In genomic region chr3:130180181-130180940, GRCm38 (mm10) we compare ENCODE assay signal across 8 mouse cellular contexts. TPM values are rescaled to one million over a fixed set of nuclear protein-coding genes. Genes with fewer than 3 reads are reported as not detected.
A peak's percentile ranks its signal among the peaks of the same experiment; 100 is the strongest.
DNase-seq lines count a peak whose midpoint lies in the region; ATAC-seq and TF ChIP-seq lines count a peak whose summit lies in the region.

No protein-coding gene starts in this region.

- H3K9ac ChIP-seq in embryonic facial prominence, embryonic 13.5 days, result peak overlapping the region; percentile 73

- H3K27me3 ChIP-seq in embryonic facial prominence, embryonic 13.5 days, result peaks cover 15% of the 10 kb centered on the region
- no peaks in the 10 kb centered on the region for H3K27me3 ChIP-seq in kidney, adult 2 months (replicated peaks; ENCODE audit: control insufficient read depth, insufficient read depth, low read length)
- H3K27me3 ChIP-seq in limb, embryonic 10.5 days (ENCODE audit: low read depth, poor library complexity, severe bottlenecking), result peaks cover 11% of the 10 kb centered on the region
- peaks cover 38% of the 10 kb centered on the region for H3K27me3 ChIP-seq in midbrain, embryonic 10.5 days (ENCODE audit: low read depth, poor library complexity, severe bottlenecking)
- H3K27me3 ChIP-seq in small intestine, adult 2 months (ENCODE audit: control insufficient read depth, insufficient read depth, low read length), result peaks cover 18% of the 10 kb centered on the region

- no peak for TF ChIP-seq CTCF in kidney, adult 2 months (conservative IDR thresholded peaks at IDR 0.05; ENCODE audit: insufficient read depth, insufficient read length, low read depth, low read length)
- no peak for TF ChIP-seq CTCF in small intestine, adult 2 months (IDR thresholded peaks at IDR 0.05; ENCODE audit: extremely low read depth, insufficient read length, insufficient replicate concordance, low read depth, low read length)

- no peaks in the 10 kb centered on the region for H3K9me3 ChIP-seq in embryonic facial prominence, embryonic 13.5 days
- H3K9me3 ChIP-seq in limb, embryonic 10.5 days (replicated peaks), result no peaks in the 10 kb centered on the region
- no peaks in the 10 kb centered on the region for H3K9me3 ChIP-seq in midbrain, embryonic 10.5 days (replicated peaks)

- peak overlapping the region; percentile 81 for H3K27ac ChIP-seq in embryonic facial prominence, embryonic 13.5 days
- no peak overlapping the region for H3K27ac ChIP-seq in kidney, adult 2 months (ENCODE audit: insufficient read depth, low read depth, low read length)
- peak overlapping the region; percentile 86 for H3K27ac ChIP-seq in limb, embryonic 10.5 days
- peak overlapping the region; percentile 83 for H3K27ac ChIP-seq in midbrain, embryonic 10.5 days (replicated peaks)
- H3K27ac ChIP-seq in small intestine, adult 2 months (ENCODE audit: insufficient read depth, low read depth, low read length), result no peak overlapping the region

- WGBS in embryonic facial prominence, embryonic 13.5 days, result under 1% methylated on average over 40 of the region's 40 CpGs
- under 1% methylated on average over 40 of the region's 40 CpGs for WGBS in kidney, adult 2 months
- under 1% methylated on average over 40 of the region's 40 CpGs for WGBS in limb, embryonic 10.5 days
- under 1% methylated on average over 40 of the region's 40 CpGs for WGBS in midbrain, embryonic 10.5 days
- WGBS in small intestine, adult 2 months, result under 1% methylated on average over 40 of the region's 40 CpGs

- peak overlapping the region; percentile 68 for H3K4me3 ChIP-seq in embryonic facial prominence, embryonic 13.5 days
- peak overlapping the region; percentile 51 for H3K4me3 ChIP-seq in kidney, adult 2 months (ENCODE audit: insufficient read depth, low read depth, low read length)
- peak overlapping the region; percentile 71 for H3K4me3 ChIP-seq in limb, embryonic 10.5 days
- H3K4me3 ChIP-seq in midbrain, embryonic 10.5 days, result peak overlapping the region; percentile 72
- peak overlapping the region; percentile 55 for H3K4me3 ChIP-seq in small intestine, adult 2 months (ENCODE audit: low read depth, low read length)

- H3K36me3 ChIP-seq in embryonic facial prominence, embryonic 13.5 days, result no peaks in the 10 kb centered on the region
- no peaks in the 10 kb centered on the region for H3K36me3 ChIP-seq in kidney, adult 2 months (ENCODE audit: control insufficient read depth, insufficient read depth, low read length)
- no peaks in the 10 kb centered on the region for H3K36me3 ChIP-seq in limb, embryonic 10.5 days
- no peaks in the 10 kb centered on the region for H3K36me3 ChIP-seq in midbrain, embryonic 10.5 days
- H3K36me3 ChIP-seq in small intestine, adult 2 months (ENCODE audit: control insufficient read depth, insufficient read depth, low read length), result no peaks in the 10 kb centered on the region

- ATAC-seq in embryonic facial prominence, embryonic 13.5 days (ENCODE audit: insufficient number of reproducible peaks, insufficient read depth, low FRiP score, low TSS enrichment, low read depth), result peak; percentile 89
- no peak for ATAC-seq in erythroid progenitor cell, adult 5-6 weeks (replicated peaks; ENCODE audit: low FRiP score, poor library complexity, severe bottlenecking)

- DNase-seq in adrenal gland, postnatal 25 days, result peak; percentile 84
- DNase-seq in heart, adult 9 months (ENCODE audit: low spot score in 2 of 2), result peak; percentile 71 to 72
- DNase-seq in kidney, adult 2 months, result peak; percentile 86
- DNase-seq in limb, embryonic 10.5 days (ENCODE audit: low spot score), result peak; percentile 88
- DNase-seq in midbrain, embryonic 10.5 days (ENCODE audit: low spot score), result peak; percentile 85

- TF ChIP-seq POLR2A in kidney, adult 2 months (IDR thresholded peaks at IDR 0.05; ENCODE audit: low read depth, low read length), result no peak
- TF ChIP-seq POLR2A in small intestine, adult 2 months (IDR thresholded peaks at IDR 0.05; ENCODE audit: low read depth, low read length), result no peak

- peak overlapping the region; percentile 98 for H3K4me2 ChIP-seq in embryonic facial prominence, embryonic 13.5 days

- peaks cover 13% of the 10 kb centered on the region for H3K4me1 ChIP-seq in embryonic facial prominence, embryonic 13.5 days
- H3K4me1 ChIP-seq in kidney, adult 2 months (ENCODE audit: control insufficient read depth, insufficient read depth, low read length), result 0 out of 2 replicates have a peak, but pooled peaks cover 9% of the 10 kb centered on the region
- H3K4me1 ChIP-seq in limb, embryonic 10.5 days, result peaks cover 43% of the 10 kb centered on the region
- H3K4me1 ChIP-seq in midbrain, embryonic 10.5 days, result peaks cover 24% of the 10 kb centered on the region
- H3K4me1 ChIP-seq in small intestine, adult 2 months (ENCODE audit: control insufficient read depth, insufficient read depth, insufficient read length, low read length), result peaks cover 5% of the 10 kb centered on the region; the same call in 1 of the 2 replicates

RNA-seq across cellular contexts. Expression of gene Col25a1, which starts 49.1 kb away (rescaled TPM):
- 5.7 and 10.3 TPM in 2 replicates for total RNA-seq in adrenal gland, postnatal 25 days (2021)
- polyA plus RNA-seq in embryonic facial prominence, embryonic 13.5 days (2015; fragmentation: Nextera tagmentation; extraction: Ambion mirVana), result 13.5 and 14.8 TPM in 2 replicates
- 0.06 and 0.08 TPM in 2 replicates for polyA plus RNA-seq in kidney, adult 2 months (2012; rRNA removed)
- 11.5 and 18.3 TPM in 2 replicates for polyA plus RNA-seq in limb, embryonic 10.5 days (2016; fragmentation: Nextera tagmentation; extraction: Ambion mirVana)
- 1.5 and 2.4 TPM in 2 replicates for polyA plus RNA-seq in midbrain, embryonic 10.5 days (2016; fragmentation: Nextera tagmentation; extraction: Ambion mirVana)
- 0.04 TPM in 1 of 2 replicates, not detected in the other for polyA plus RNA-seq in small intestine, adult 2 months (2012; rRNA removed)
- not detected in 2 replicates for total RNA-seq in erythroid progenitor cell, adult 5-6 weeks (2015; ENCODE audit: low replicate concordance)
- not detected in 2 replicates for total RNA-seq in erythroid progenitor cell, adult 5-6 weeks (2017; ENCODE audit: low replicate concordance)

Comparison
In these comparisons a context has a peak if more than half of its experiments do, and no peak if none do; other contexts are left out.
1. H3K27ac ChIP-seq: peak in embryonic facial prominence, embryonic 13.5 days (single experiment), limb, embryonic 10.5 days (single experiment) and midbrain, embryonic 10.5 days (single experiment); none in kidney, adult 2 months (single experiment) and small intestine, adult 2 months (single experiment).
2. Peak in every context shown above with its lines, with median percentiles within 50 percentile points of each other: DNase-seq and H3K4me3 ChIP-seq.